20 mouse cellular contexts compared by ENCODE assay signal in genomic region chr1:80159586-80159985, GRCm38 (mm10). TPM values are rescaled to one million over a fixed set of nuclear protein-coding genes. Genes with fewer than 3 reads are reported as not detected.
"Had no signal": no experiment of that assay in that cellular context is flagged by ENCODE, and none has a peak within 500 bp of the region (broad histone marks: within the 10 kb centered on the region; RNA-seq: fewer than 3 reads in every experiment).

No protein-coding gene starts in this region.

- H3K27me3 ChIP-seq: midbrain, embryonic 12.5 days; neural tube, embryonic 13.5 days; neural tube, embryonic 15.5 days; stomach, embryonic 15.5 days had no signal

- ATAC-seq: midbrain, embryonic 16.5 days had no signal

- H3K4me2 ChIP-seq: lung, embryonic 14.5 days; midbrain, embryonic 12.5 days; neural tube, embryonic 13.5 days; neural tube, embryonic 15.5 days; stomach, embryonic 15.5 days had no signal

- H3K27ac ChIP-seq: midbrain, embryonic 10.5 days; midbrain, embryonic 12.5 days; neural tube, embryonic 13.5 days; neural tube, embryonic 15.5 days; stomach, embryonic 15.5 days had no signal

- H3K36me3 ChIP-seq: midbrain, embryonic 10.5 days; midbrain, embryonic 12.5 days; neural tube, embryonic 13.5 days; neural tube, embryonic 15.5 days; stomach, embryonic 15.5 days had no signal

- DNase-seq: lung, adult 18-20 months; lung, embryonic 14.5 days; lung, postnatal 10 days; lung, postnatal 4 days; midbrain, embryonic 14.5 days; retina, postnatal 1 day; right cerebral cortex, adult 18-20 months; right cerebral cortex, postnatal 25 days; thymus, adult 18-20 months; thymus, postnatal 14 days; thymus, postnatal 36 days had no signal

- H3K4me1 ChIP-seq: midbrain, embryonic 10.5 days; midbrain, embryonic 12.5 days; neural tube, embryonic 13.5 days; neural tube, embryonic 15.5 days; stomach, embryonic 15.5 days had no signal

- H3K9me3 ChIP-seq: midbrain, embryonic 10.5 days; midbrain, embryonic 12.5 days; neural tube, embryonic 13.5 days; neural tube, embryonic 15.5 days; stomach, embryonic 15.5 days had no signal

- H3K4me3 ChIP-seq: midbrain, embryonic 10.5 days; midbrain, embryonic 12.5 days; myocyte; neural tube, embryonic 13.5 days; neural tube, embryonic 15.5 days; stomach, embryonic 15.5 days had no signal

- H3K9ac ChIP-seq: lung, embryonic 14.5 days; midbrain, embryonic 12.5 days; neural tube, embryonic 13.5 days; neural tube, embryonic 15.5 days; stomach, embryonic 15.5 days had no signal

RNA-seq across cellular contexts. Expression of gene Fam124b, which starts 58.7 kb away (rescaled TPM):
- total RNA-seq: megakaryocyte, adult 5-6 weeks; megakaryocyte-erythroid progenitor cell, adult 5-6 weeks had no signal
